Mouse (Mus musculus) cerebral cortex, adult 2 months (tissue): ENCODE results near the gene Txndc15.

Experiments used
- WGBS: fragments of 180-500 bp; shearing (Covaris S2); methylation state at CpG from one replicate; pipeline ENCODE4 v1.1.7; 2018; 5-methylcytosine and 5-hydroxymethylcytosine counted together

Gene Txndc15

GRCm38 (mm10) chr13:55714501-55715166 is at the start of gene Txndc15:
Gene Txndc15 (plus strand): TSS chr13:55714650.
- under 1% methylated on average over 63 of the region's 63 CpGs for WGBS

- 82% methylated on average over 6 of the region's 6 CpGs for WGBS
Observed at GRCm38 (mm10) chr13:55668550-55668949, 45.9 kb upstream of the Txndc15 start.

GRCm38 (mm10) chr13:55672711-55673110 is 41.7 kb upstream of the Txndc15 start:
- 81% methylated on average over 6 of the region's 6 CpGs for WGBS

DNA sequence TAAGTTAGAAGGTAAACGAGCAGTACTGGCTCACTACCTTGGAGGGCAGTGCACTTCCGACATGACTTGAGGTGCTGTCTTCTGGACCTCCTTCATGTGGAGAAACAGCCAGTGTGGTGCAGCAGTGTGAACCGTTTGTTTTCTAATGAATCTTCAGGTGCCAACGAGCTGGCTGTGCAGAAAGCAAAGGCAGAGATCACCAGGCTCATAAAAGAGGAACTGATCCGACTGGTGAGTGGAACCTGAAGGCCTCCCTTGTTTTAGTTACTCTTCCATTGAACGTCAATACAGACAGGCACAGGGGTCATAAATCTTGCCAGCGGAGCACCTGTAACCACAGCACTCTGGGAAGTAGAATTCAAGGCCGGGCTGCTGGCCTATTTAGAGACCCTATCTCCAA is 37.1 kb upstream of the Txndc15 start:
- 85% methylated on average over 8 of the region's 8 CpGs for WGBS

- 70% methylated on average over 9 of the region's 9 CpGs for WGBS
Observed at GRCm38 (mm10) chr13:55682201-55682600, 32.2 kb upstream of the Txndc15 start.

DNA sequence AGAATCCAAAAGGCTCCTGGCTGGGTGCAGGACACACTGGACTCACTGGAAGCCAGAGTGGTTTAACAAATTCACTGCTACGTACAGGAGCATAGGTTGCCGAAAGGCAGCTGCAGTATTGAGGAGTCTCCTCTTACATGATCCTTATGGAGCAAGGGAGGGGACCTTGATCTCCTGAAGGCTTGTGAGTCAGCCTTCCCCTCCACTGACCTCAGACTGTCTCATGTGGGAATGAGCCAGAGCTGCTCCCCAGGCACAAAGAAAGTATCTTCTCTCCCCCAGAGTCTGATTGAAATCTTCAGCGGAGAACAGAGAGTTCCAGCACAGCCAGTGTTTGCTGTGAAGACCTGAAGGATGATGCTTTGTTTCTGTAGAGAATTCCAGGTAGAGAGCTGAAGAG is 30.9 kb upstream of the Txndc15 start:
- 90% methylated on average over 3 of the region's 3 CpGs for WGBS

- 68% methylated on average over 9 of the region's 9 CpGs for WGBS
Observed at GRCm38 (mm10) chr13:55686107-55686633, 28.3 kb upstream of the Txndc15 start.

DNA sequence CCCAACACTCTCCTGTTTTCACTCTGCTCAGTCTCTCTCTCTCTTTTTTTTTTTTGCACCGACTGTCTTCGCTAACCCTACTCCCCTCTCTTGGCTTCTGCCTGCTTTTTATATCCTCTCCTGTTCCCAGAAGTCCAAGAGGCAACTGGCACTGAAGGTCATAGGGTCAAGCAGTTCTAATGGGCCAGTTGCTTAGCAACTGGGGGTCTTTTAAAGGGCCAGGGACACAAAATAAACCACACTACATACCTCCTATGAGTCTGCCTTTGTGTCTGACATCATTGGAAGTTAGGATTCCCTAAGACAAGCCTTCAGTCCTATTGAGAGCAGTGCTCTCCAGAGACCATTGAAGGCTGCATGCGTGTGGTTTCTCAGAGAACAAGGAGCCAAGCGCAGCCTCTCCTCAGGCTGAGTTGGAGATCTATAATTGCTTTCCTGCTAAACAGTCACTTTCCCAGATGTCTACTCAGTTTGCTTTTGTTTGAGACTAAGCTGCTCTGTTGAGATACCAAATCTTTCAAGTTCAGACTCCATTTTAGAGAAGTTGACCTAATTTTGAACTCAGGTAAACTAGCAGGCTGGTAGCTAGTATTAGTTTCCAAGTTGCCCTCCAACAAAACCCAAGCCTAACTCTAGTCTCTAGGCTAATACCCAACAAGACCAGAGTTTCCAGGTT is 26.4 kb upstream of the Txndc15 start:
- 48% methylated on average over 4 of the region's 4 CpGs for WGBS

DNA sequence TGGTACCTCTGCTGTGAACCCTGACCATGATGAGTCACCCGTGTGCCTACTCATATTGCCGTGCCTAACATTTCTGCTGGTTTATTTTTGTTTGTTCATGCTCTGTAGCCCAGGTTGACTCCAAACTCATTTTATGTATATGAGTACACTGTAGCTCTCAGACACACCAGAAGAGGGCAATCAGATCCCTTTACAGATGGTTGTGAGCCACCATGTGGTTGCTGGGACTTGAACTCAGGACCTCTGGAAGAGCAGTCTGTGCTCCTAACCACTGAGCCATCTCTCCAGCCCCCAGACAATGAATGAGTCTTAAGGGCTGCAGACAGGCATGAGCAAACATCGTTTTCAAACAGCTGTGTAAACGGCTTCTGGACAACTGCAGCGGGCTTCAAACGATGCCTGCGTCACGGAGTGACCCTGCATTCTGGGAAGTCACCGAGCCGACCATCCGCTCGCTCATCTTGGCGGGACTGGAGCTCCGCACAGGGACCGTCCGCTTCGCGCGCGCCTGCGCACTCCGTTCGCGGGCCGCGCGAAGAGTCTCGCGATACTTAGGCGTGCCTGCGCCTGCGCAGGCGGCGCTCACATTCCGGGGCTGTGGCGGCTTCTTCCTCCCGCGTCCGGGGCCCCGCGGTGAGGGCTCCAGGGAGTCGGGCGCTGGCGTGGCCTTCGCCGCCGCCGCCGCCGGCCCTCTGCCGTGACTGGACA is 21.8 kb upstream of the Txndc15 start, which contains the start of gene B230219D22Rik:
Gene B230219D22Rik, plus strand, starts transcription at position 590 of the 708 bp plus-strand sequence.
- WGBS: 1% methylated on average over 51 of the region's 51 CpGs

- under 1% methylated on average over 66 of the region's 70 CpGs for WGBS
Observed at GRCm38 (mm10) chr13:55693243-55693721, 21.2 kb upstream of the Txndc15 start.

DNA sequence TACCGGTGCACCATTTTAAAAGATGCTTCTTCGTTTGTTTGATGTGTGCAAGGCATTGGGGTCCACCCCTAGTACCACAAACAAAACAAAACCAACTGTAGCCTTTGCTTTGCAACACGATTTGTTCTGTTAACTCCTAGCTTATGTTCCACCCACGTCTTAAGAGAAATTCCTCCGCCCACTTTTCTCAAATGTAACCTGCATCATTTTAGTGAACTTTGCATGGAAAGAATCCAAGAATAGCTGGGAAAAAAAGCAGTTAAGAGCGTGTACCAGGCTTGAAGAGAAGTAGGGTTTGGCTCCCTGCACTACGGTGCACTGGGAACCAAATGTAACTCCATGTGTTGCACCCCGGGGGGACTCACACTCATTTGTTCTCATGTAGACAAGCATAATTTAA is 20.3 kb upstream of the Txndc15 start:
- 4% methylated on average over 8 of the region's 8 CpGs for WGBS

- WGBS: 87% methylated on average over 1 of the region's 3 CpGs
Observed at GRCm38 (mm10) chr13:55695989-55696388, 18.5 kb upstream of the Txndc15 start.

DNA sequence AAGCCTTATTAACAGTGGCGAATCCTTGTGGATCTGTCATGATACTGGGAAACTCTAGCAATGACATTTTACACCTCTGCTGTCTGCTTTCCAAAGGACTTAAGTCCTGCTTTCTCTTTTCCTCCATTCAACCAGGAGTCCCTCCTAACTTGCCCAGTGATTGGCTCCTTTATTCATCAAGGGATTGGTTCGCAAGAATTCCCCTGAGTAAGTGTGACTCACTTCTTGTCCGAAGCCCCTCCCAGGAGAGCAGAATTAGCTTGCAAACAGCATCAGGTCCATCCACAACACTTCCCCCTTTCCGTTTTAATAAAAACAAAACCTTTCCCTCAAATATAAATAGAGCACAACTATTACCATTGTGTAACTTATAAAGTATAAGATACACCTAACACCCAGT is 10.1 kb upstream of the Txndc15 start:
- whole genome bisulfite sequencing: 77% methylated on average over 4 of the region's 4 CpGs

DNA sequence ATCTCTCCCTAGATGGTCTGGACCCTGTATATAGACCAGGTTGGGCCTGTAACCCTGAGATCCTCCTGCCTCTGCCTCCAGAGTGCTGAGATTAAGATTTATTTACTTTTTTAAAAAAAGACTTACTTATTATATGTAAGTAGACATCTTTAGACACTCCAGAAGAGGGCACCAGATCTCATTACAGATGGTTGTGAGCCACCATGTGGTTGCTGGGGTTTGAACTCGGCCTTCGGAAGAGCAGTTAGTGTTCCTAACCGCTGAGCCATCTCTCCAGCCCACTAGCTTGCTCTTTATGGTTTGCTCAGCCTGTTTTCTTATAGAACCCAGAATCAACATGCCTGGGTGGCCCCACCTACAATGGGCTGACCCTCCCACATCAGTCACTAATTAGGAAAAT is 1.6 kb upstream of the Txndc15 start:
- WGBS: 86% methylated on average over 3 of the region's 3 CpGs

- under 1% methylated on average over 5 of the region's 5 CpGs for WGBS
Observed at GRCm38 (mm10) chr13:55715167-55715512, 690 bp downstream of the Txndc15 start.

GRCm38 (mm10) chr13:55715908-55716510 is 1.6 kb downstream of the Txndc15 start:
- 83% methylated on average over 7 of the region's 7 CpGs for WGBS

- WGBS: 53% methylated on average over 8 of the region's 8 CpGs
Observed at GRCm38 (mm10) chr13:55721516-55721915, 7.1 kb downstream of the Txndc15 start.

DNA sequence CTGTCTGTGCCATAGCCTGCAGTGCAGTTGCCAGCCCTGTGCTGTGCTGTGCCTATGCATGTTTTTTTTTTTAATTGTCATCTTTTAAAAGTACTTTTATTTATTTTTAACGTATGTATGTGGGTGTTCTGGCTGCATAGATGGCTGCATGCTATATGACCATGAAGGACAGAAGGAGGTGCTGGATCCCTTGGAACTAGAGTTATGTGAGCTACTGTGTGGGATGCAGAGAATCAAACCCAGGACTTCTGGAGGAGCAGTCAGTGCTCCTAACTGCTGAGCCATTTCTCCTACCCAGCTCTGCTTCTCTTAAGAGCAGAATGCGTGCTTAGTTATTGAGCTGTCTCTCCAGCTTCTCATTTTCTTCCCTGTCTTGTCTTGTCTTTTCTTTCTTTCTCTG is 7.5 kb downstream of the Txndc15 start:
- 55% methylated on average over 2 of the region's 2 CpGs for WGBS

GRCm38 (mm10) chr13:55726598-55727119 is 12.2 kb downstream of the Txndc15 start:
- 2% methylated on average over 4 of the region's 4 CpGs for WGBS

DNA sequence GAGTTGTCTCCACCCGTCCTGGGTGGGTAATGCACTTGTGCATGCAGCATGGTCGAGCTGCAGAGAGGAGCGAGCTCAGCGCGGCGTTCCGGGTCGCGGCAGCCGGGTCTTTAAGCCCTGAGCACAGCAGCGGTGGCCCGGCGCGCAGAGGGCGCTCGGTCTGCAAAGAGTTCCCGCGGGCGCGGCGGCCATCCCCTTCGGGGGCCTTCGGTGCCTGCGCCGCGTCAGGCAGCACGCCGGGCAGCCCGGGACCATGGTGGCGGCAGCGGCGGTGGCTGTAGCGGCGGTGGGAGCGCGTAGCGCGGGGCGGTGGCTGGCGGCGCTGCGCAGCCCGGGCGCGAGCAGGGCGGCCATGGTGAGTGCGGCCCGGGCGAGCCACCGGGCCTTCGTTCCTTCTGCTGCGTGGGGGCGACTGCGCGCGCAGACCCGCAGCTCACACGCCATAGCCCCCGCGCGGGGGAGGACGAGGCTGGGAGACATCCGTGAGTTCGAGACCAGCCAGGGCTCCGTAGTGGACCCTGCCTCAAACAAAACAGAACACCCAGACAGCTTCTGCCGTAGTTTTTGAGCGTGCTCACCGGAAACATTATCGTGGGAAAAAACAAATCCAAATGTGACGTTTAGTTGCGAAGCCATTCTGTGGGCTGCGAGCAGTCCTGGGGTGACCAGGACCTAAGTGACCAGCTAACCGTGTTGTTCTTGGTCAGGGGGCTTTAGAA is 12.8 kb downstream of the Txndc15 start, which contains the start of gene Pcbd2:
Gene Pcbd2, plus strand, starts transcription at position 249 of the 719 bp plus-strand sequence.
- under 1% methylated on average over 69 of the region's 73 CpGs for WGBS

GRCm38 (mm10) chr13:55727839-55728238 is 13.4 kb downstream of the Txndc15 start:
- whole genome bisulfite sequencing: under 1% methylated on average over 19 of the region's 19 CpGs
